Mouse (Mus musculus) liver, embryonic 14.5 days (tissue): ENCODE measurements around the gene Slc13a4. TPM values are rescaled to one million over a fixed set of nuclear protein-coding genes. Genes with fewer than 3 reads are reported as not detected.

Experiments used
- ATAC-seq: fragments of 200-750 bp; cut with Nextera tagmentation; 2 replicates; pipeline ENCODE4 v1.8.0; 2017; ENCODE audit warnings: moderate number of reproducible peaks, mild to moderate bottlenecking, moderate library complexity; ENCODE audit not compliant: insufficient read depth
- DNase-seq, 3 experiments: peaks; one replicate each; pipeline ENCODE4 v3.0.0-alpha.2; 2012 to 2013; ENCODE audit warnings: low read depth in 3 of 3, low spot score in 3 of 3
- H3K27ac ChIP-seq: fragments of 300-500 bp; sonication (generic); 2 replicates; pipeline ENCODE4 v1.5.1; 2014; ENCODE audit warnings: moderate library complexity, mild to moderate bottlenecking, control low read depth, inconsistent platforms
- H3K27me3 ChIP-seq: fragments of 300-500 bp; sonication (generic); 2 replicates; pipeline ENCODE4 v1.6.1; 2014; ENCODE audit warnings: mild to moderate bottlenecking, low read length, moderate library complexity; ENCODE audit not compliant: control insufficient read depth, insufficient read depth
- H3K36me3 ChIP-seq: fragments of 300-500 bp; sonication (generic); replicated peaks from 2 replicates; pipeline ENCODE4 v1.6.1; 2014; ENCODE audit warnings: low read depth; ENCODE audit not compliant: control insufficient read depth, insufficient read depth
- H3K4me1 ChIP-seq, 2 experiments: fragments of 200-500 bp in 1 of 2; fragments of 300-500 bp in 1 of 2; sonication (generic) in 1 of 2; replicated peaks; 2 replicates each; pipeline ENCODE4 v1.6.1; 2012 to 2014; ENCODE audit warnings: antibody characterized with exemption in 1 of 2, inconsistent platforms in 1 of 2, low read length in 1 of 2; ENCODE audit not compliant: control insufficient read depth in 2 of 2, insufficient read depth in 2 of 2
- H3K4me2 ChIP-seq: fragments of 300-500 bp; sonication (generic); 2 replicates; pipeline ENCODE4 v1.6.1; 2014; ENCODE audit warnings: low read depth, mild to moderate bottlenecking, control low read depth, moderate library complexity
- H3K4me3 ChIP-seq, 2 experiments: fragments of 200-500 bp in 1 of 2; fragments of 300-500 bp in 1 of 2; sonication (generic) in 1 of 2; 2 replicates each; pipeline ENCODE4 v1.5.1; 2012 to 2014; ENCODE audit warnings: low read depth in 2 of 2, low read length in 2 of 2, mild to moderate bottlenecking in 2 of 2, control low read depth in 1 of 2, inconsistent platforms in 1 of 2, moderate library complexity in 1 of 2; ENCODE audit not compliant: insufficient read depth in 1 of 2
- H3K9ac ChIP-seq: fragments of 300-500 bp; sonication (generic); replicated peaks from 2 replicates; pipeline ENCODE4 v1.6.1; 2014; ENCODE audit warnings: mild to moderate bottlenecking, control low read depth, moderate library complexity
- H3K9me3 ChIP-seq: fragments of 300-500 bp; sonication (generic); 2 replicates; pipeline ENCODE4 v1.6.1; 2016; ENCODE audit warnings: low read length, mixed read lengths; ENCODE audit not compliant: control insufficient read depth
- CTCF ChIP-seq: IDR thresholded peaks from 2 replicates; pipeline ENCODE4 v1.5.1; 2016; ENCODE audit warnings: antibody characterized with exemption, low read depth, control low read depth
- EP300 ChIP-seq: IDR thresholded peaks from 2 replicates; pipeline ENCODE4 v1.6.1; 2016; ENCODE audit warnings: antibody characterized with exemption, low read depth
- WGBS: fragments of 180-500 bp; shearing (Covaris S2); extraction: QIAGEN DNeasy Blood & Tissue Kit; methylation state at CpG from one replicate; pipeline ENCODE4 v1.1.7; 2014; ENCODE audit not compliant: insufficient replicate concordance; 5-methylcytosine and 5-hydroxymethylcytosine counted together
- polyA plus RNA-seq, 2 experiments: library from polyadenylated mRNA; depleted of rRNA in 1 of 2; stranded (reverse) in 1 of 2; unstranded in 1 of 2; fragments of >200 nt; fragmentation: Nextera tagmentation in 1 of 2; extraction: Ambion mirVana in 1 of 2; gene quantifications; 2 replicates each; pipeline versions ENCODE4 v1.2.1 to v1.2.3; 2012 to 2014

The Slc13a4 gene
- polyA plus RNA-seq, 2 experiments: 0.04 to 0.22 TPM

- H3K4me3 ChIP-seq: no peak overlapping the region
- 58% methylated on average over 11 of the region's 11 CpGs for WGBS
- H3K4me1 ChIP-seq: peaks cover 0 to 6% of the 10 kb centered on the region in 2 experiments; a peak in 2 of 4 replicates
- no peaks in the 10 kb centered on the region for H3K9me3 ChIP-seq
- no peak overlapping the region for H3K9ac ChIP-seq
- H3K27ac ChIP-seq: no peak overlapping the region
- ATAC-seq (no peak), DNase-seq (no peak)
- no peak for TF ChIP-seq CTCF
- TF ChIP-seq EP300: no peak
- H3K36me3 ChIP-seq: no peaks in the 10 kb centered on the region
- H3K27me3 ChIP-seq: no peaks in the 10 kb centered on the region
- H3K4me2 ChIP-seq: no peak overlapping the region
Observed at GRCm38 (mm10) chr6:35288114-35288761, 19.7 kb downstream of the Slc13a4 start.

- TF ChIP-seq CTCF: no peak
- no peak for ATAC-seq
- Histone ChIP-seq H3K9ac (no peak overlapping the region), H3K4me1 (no peaks in the 10 kb centered on the region), H3K4me3 (no peak overlapping the region), H3K4me2 (no peak overlapping the region), H3K27me3 (no peaks in the 10 kb centered on the region; the same call in 1 of the 2 replicates), H3K9me3 (no peaks in the 10 kb centered on the region), H3K36me3 (no peaks in the 10 kb centered on the region), H3K27ac (no peak overlapping the region)
- WGBS: 54% methylated on average over 10 of the region's 10 CpGs
- DNase-seq: no peak
Observed at GRCm38 (mm10) chr6:35279306-35279705, 28.6 kb downstream of the Slc13a4 start.

GRCm38 (mm10) chr6:35277903-35278587, 29.9 kb downstream of the Slc13a4 start:
- TF ChIP-seq CTCF (no peak), EP300 (no peak)
- H3K36me3 ChIP-seq: no peaks in the 10 kb centered on the region
- DNase-seq (no peak), ATAC-seq (no peak)
- H3K9me3 ChIP-seq: no peaks in the 10 kb centered on the region
- no peaks in the 10 kb centered on the region; the same call in 1 of the 2 replicates for H3K27me3 ChIP-seq
- no peaks in the 10 kb centered on the region for H3K4me1 ChIP-seq
- H3K4me3 ChIP-seq: no peak overlapping the region
- H3K9ac ChIP-seq: no peak overlapping the region
- H3K27ac ChIP-seq: no peak overlapping the region
- no peak overlapping the region for H3K4me2 ChIP-seq
- 52% methylated on average over 10 of the region's 10 CpGs for WGBS

- ATAC-seq: no peak
- Histone ChIP-seq H3K4me2 (no peak overlapping the region), H3K4me1 (peaks cover 5% of the 10 kb centered on the region in 2 experiments; a peak in 3 of 4 replicates), H3K27me3 (no peaks in the 10 kb centered on the region; the same call in 1 of the 2 replicates), H3K36me3 (no peaks in the 10 kb centered on the region), H3K9ac (no peak overlapping the region), H3K4me3 (no peak overlapping the region), H3K27ac (no peak overlapping the region), H3K9me3 (no peaks in the 10 kb centered on the region)
- TF ChIP-seq EP300 (no peak), CTCF (no peak)
- 74% methylated on average over 11 of the region's 11 CpGs for WGBS
- no peak for DNase-seq
Observed at GRCm38 (mm10) chr6:35273391-35274082, 34.4 kb downstream of the Slc13a4 start.
